Mouse (Mus musculus): ENCODE results near the gene Fam186b. TPM values are rescaled to one million over a fixed set of nuclear protein-coding genes. Genes with fewer than 3 reads are reported as not detected.

Fam186b gene
- total RNA-seq (2023), result not detected

GRCm38 (mm10) chr15:99295484-99295981 is at the start of gene Fam186b:
Gene Fam186b, minus strand, starts transcription at chr15:99295888.

GRCm38 (mm10) chr15:99294813-99295374 is 794 bp downstream of the Fam186b start, which contains the start of gene Prpf40b:
Gene Prpf40b, plus strand, starts transcription at chr15:99295087.

GRCm38 (mm10) chr15:99251626-99252380 is 43.9 kb downstream of the Fam186b start, which contains the start of gene Mcrs1:
Gene Mcrs1, minus strand, starts transcription at chr15:99251961.

GRCm38 (mm10) chr15:99224208-99224911 is 71.3 kb downstream of the Fam186b start, which contains the start of gene Kcnh3:
Gene Kcnh3, plus strand, starts transcription at chr15:99224861.

Other genes with a start within 250 kb of the Fam186b start
- gene Prph, start 240.7 kb downstream of the Fam186b start, total RNA-seq (2023), result under 1 TPM in 1 of 2 experiments, not detected in 1; 0.22 TPM
- gene Troap, start 221.3 kb downstream of the Fam186b start, total RNA-seq (2023), result 10 to 100 TPM; 35.8 to 38.7 TPM
- gene C1ql4, start 208.1 kb downstream of the Fam186b start, total RNA-seq (2023), result not detected
- 1 to 10 TPM; 2.4 to 4.1 TPM for gene Dnajc22, start 202.7 kb downstream of the Fam186b start, total RNA-seq (2023)
- under 1 TPM; 0.24 to 0.53 TPM for gene Spats2, start 170.0 kb downstream of the Fam186b start, total RNA-seq (2023)
- gene Kcnh3, start 71.0 kb downstream of the Fam186b start, total RNA-seq (2023), result not detected
- 10 to 100 TPM; 35.0 to 41.1 TPM for gene Mcrs1, start 43.9 kb downstream of the Fam186b start, total RNA-seq (2023)
- gene Prpf40b, start 801 bp downstream of the Fam186b start, total RNA-seq (2023), result 1 to 10 TPM; 1.0 to 2.6 TPM
- 10 to 100 TPM; 43.9 to 48.0 TPM for gene Fmnl3, start 74.6 kb upstream of the Fam186b start, total RNA-seq (2023)
- gene Tmbim6, start 97.0 kb upstream of the Fam186b start, total RNA-seq (2023), result 100 to 1,000 TPM; 519 to 548 TPM
- 1 to 10 TPM; 1.7 to 2.9 TPM for gene Nckap5l, start 161.9 kb upstream of the Fam186b start, total RNA-seq (2023)
- 1 to 10 TPM; 4.8 to 6.1 TPM for gene Bcdin3d, start 178.8 kb upstream of the Fam186b start, total RNA-seq (2023)
- 1 to 10 TPM in 1 of 2 experiments, under 1 TPM in 1; 0.39 to 1.2 TPM for gene Faim2, start 232.3 kb upstream of the Fam186b start, total RNA-seq (2023)

All from neutrophil, adult 83 days (primary cell).